Mouse (Mus musculus): ENCODE data around the gene Slc30a7. TPM values are rescaled to one million over a fixed set of nuclear protein-coding genes. Genes with fewer than 3 reads are reported as not detected.

Slc30a7 gene
- polyA plus RNA-seq, 1 experiment = 23.9 TPM

- DNase-seq (ENCODE audit: low read depth) = no peak
Observed at GRCm38 (mm10) chr3:115992103-115992502, 15.1 kb downstream of the Slc30a7 start.

- no peak for DNase-seq (ENCODE audit: low read depth)
Observed at GRCm38 (mm10) chr3:115985183-115985892, 21.9 kb downstream of the Slc30a7 start.

- no peak for DNase-seq (ENCODE audit: low read depth)
Observed at GRCm38 (mm10) chr3:115984653-115985052, 22.6 kb downstream of the Slc30a7 start.

GRCm38 (mm10) chr3:115983217-115983616 is 24.0 kb downstream of the Slc30a7 start:
- DNase-seq (ENCODE audit: low read depth) = no peak

GRCm38 (mm10) chr3:115979000-115979399 is 28.2 kb downstream of the Slc30a7 start:
- DNase-seq (ENCODE audit: low read depth) = no peak

- no peak for DNase-seq (ENCODE audit: low read depth)
Observed at GRCm38 (mm10) chr3:115974995-115975394, 32.2 kb downstream of the Slc30a7 start.

- no peak for DNase-seq (ENCODE audit: low read depth)
Observed at GRCm38 (mm10) chr3:115974228-115974627, 33.0 kb downstream of the Slc30a7 start.

- no peak for DNase-seq (ENCODE audit: low read depth)
Observed at GRCm38 (mm10) chr3:115971891-115972646, 35.1 kb downstream of the Slc30a7 start.

GRCm38 (mm10) chr3:115971045-115971785 is 36.0 kb downstream of the Slc30a7 start:
- DNase-seq (ENCODE audit: low read depth) = no peak

- DNase-seq (ENCODE audit: low read depth) = no peak
Observed at GRCm38 (mm10) chr3:115968745-115969530, 38.3 kb downstream of the Slc30a7 start.

- no peak for DNase-seq (ENCODE audit: low read depth)
Observed at GRCm38 (mm10) chr3:115964071-115964470, 43.1 kb downstream of the Slc30a7 start.

GRCm38 (mm10) chr3:115963597-115963996 is 43.6 kb downstream of the Slc30a7 start:
- no peak for DNase-seq (ENCODE audit: low read depth)

GRCm38 (mm10) chr3:115962028-115962415 is 45.2 kb downstream of the Slc30a7 start:
- DNase-seq (ENCODE audit: low read depth) = peak; percentile 14

GRCm38 (mm10) chr3:115961311-115962027 is 45.7 kb downstream of the Slc30a7 start:
- no peak for DNase-seq (ENCODE audit: low read depth)

- DNase-seq (ENCODE audit: low read depth) = no peak
Observed at GRCm38 (mm10) chr3:115957223-115957622, 50.0 kb downstream of the Slc30a7 start.

- no peak for DNase-seq (ENCODE audit: low read depth)
Observed at GRCm38 (mm10) chr3:115953088-115953487, 54.1 kb downstream of the Slc30a7 start.

GRCm38 (mm10) chr3:115952356-115952755 is 54.9 kb downstream of the Slc30a7 start:
- DNase-seq (ENCODE audit: low read depth) = no peak

GRCm38 (mm10) chr3:115951221-115951620 is 56.0 kb downstream of the Slc30a7 start:
- DNase-seq (ENCODE audit: low read depth) = no peak

GRCm38 (mm10) chr3:115949921-115950877 is 57.0 kb downstream of the Slc30a7 start:
- DNase-seq (ENCODE audit: low read depth) = no peak
